Mouse (Mus musculus) myocyte (in vitro differentiated cells): Measurements from ENCODE around the gene 4931406P16Rik. TPM values are rescaled to one million over a fixed set of nuclear protein-coding genes. Genes with fewer than 3 reads are reported as not detected.
A peak's percentile ranks its signal among the peaks of the same experiment; 100 is the strongest.

Experiments used
- H3K27me3 ChIP-seq: one replicate; pipeline ENCODE4 v1.6.1; 2011; ENCODE audit not compliant: control insufficient read depth, insufficient read depth, insufficient read length
- H3K36me3 ChIP-seq: one replicate; pipeline ENCODE4 v1.6.1; 2011; ENCODE audit not compliant: control insufficient read depth, insufficient read depth
- H3K4me2 ChIP-seq: one replicate; pipeline ENCODE4 v1.6.1; 2011; ENCODE audit warnings: low read depth, control low read depth
- H3K4me3 ChIP-seq: one replicate; pipeline ENCODE4 v1.5.1; 2011; ENCODE audit warnings: mild to moderate bottlenecking, control low read depth, moderate library complexity
- H3K79me2 ChIP-seq: one replicate; pipeline ENCODE4 v1.6.1; 2011; ENCODE audit not compliant: control insufficient read depth, insufficient read depth
- H3ac ChIP-seq: one replicate; pipeline ENCODE4 v1.6.1; 2011; ENCODE audit not compliant: control insufficient read depth, insufficient read length
- CEBPB ChIP-seq: IDR thresholded peaks from 2 replicates; pipeline ENCODE4 v1.6.1; 2011; ENCODE audit warnings: mild to moderate bottlenecking, moderate library complexity; ENCODE audit not compliant: poor library complexity, insufficient read depth, severe bottlenecking
- E2F4 ChIP-seq: IDR thresholded peaks from one replicate; pipeline ENCODE4 v1.6.1; 2011; ENCODE audit warnings: mild to moderate bottlenecking, control low read depth, moderate library complexity; ENCODE audit not compliant: insufficient read depth
- MAX ChIP-seq: IDR thresholded peaks from one replicate; pipeline ENCODE4 v1.6.1; 2011; ENCODE audit warnings: low read depth, mild to moderate bottlenecking, control low read depth
- MYOD1 ChIP-seq, 3 experiments: IDR thresholded peaks; one replicate each; pipeline ENCODE4 v1.6.1; 2011; ENCODE audit warnings: control low read depth in 2 of 3, low read depth in 2 of 3, mild to moderate bottlenecking in 2 of 3, moderate library complexity in 1 of 3; ENCODE audit not compliant: insufficient read length in 2 of 3, control insufficient read depth in 1 of 3
- MYOG ChIP-seq, 3 experiments: IDR thresholded peaks; one replicate each; pipeline ENCODE4 v1.6.1; 2011; ENCODE audit warnings: control low read depth in 2 of 3, low read depth in 2 of 3, mild to moderate bottlenecking in 2 of 3; ENCODE audit not compliant: insufficient read length in 2 of 3, control insufficient read depth in 1 of 3, insufficient read depth in 1 of 3
- POLR2A ChIP-seq: IDR thresholded peaks from one replicate; pipeline ENCODE4 v1.6.1; 2011; ENCODE audit warnings: low read depth, mild to moderate bottlenecking, control low read depth, moderate library complexity; ENCODE audit not compliant: insufficient read length
- POLR2AphosphoS2 ChIP-seq: IDR thresholded peaks from one replicate; pipeline ENCODE4 v1.6.1; 2011; ENCODE audit warnings: low read depth, control low read depth; ENCODE audit not compliant: insufficient read length
- REST ChIP-seq: IDR thresholded peaks from one replicate; pipeline ENCODE4 v1.6.1; 2011; ENCODE audit warnings: mild to moderate bottlenecking, control low read depth, moderate library complexity; ENCODE audit not compliant: insufficient read depth, insufficient read length
- SRF ChIP-seq: IDR thresholded peaks from one replicate; pipeline ENCODE4 v1.6.1; 2011; ENCODE audit warnings: low read depth; ENCODE audit not compliant: control insufficient read depth, insufficient read length
- TCF12 ChIP-seq: IDR thresholded peaks from one replicate; pipeline ENCODE4 v1.6.1; 2011; ENCODE audit warnings: mild to moderate bottlenecking, control low read depth; ENCODE audit not compliant: poor library complexity, insufficient read depth, severe bottlenecking
- TCF3 ChIP-seq: IDR thresholded peaks from one replicate; pipeline ENCODE4 v1.6.1; 2011; ENCODE audit warnings: low read depth, control low read depth; ENCODE audit not compliant: insufficient read length
- USF1 ChIP-seq: IDR thresholded peaks from one replicate; pipeline ENCODE4 v1.6.1; 2011; ENCODE audit warnings: low read depth, mild to moderate bottlenecking, control low read depth, moderate library complexity
- polyA plus RNA-seq: library from polyadenylated mRNA; unstranded; fragments of >200 nt; fragmentation: generic; extraction: Trizol; gene quantifications from one replicate; pipeline ENCODE4 v1.2.1, GENCODE M21; 2012; ENCODE audit warnings: missing spikeins

Gene 4931406P16Rik
- polyA plus RNA-seq, 1 experiment = 14.5 TPM

- no peak overlapping the region for H3K4me3 ChIP-seq
- H3K79me2 ChIP-seq = no peaks in the 10 kb centered on the region
- H3K27me3 ChIP-seq = no peaks in the 10 kb centered on the region
- no peak overlapping the region for H3ac ChIP-seq
- TF ChIP-seq POLR2AphosphoS2 (no peak), CEBPB (no peak), E2F4 (no peak), MAX (no peak), REST (no peak), TCF12 (no peak), MYOD1 (IDR thresholded peaks at IDR 0.05; ENCODE audit: control insufficient read depth in 1 of 3, insufficient read length in 2 of 3, low read depth in 2 of 3) (no peak), POLR2A (no peak)
- no peak overlapping the region for H3K4me2 ChIP-seq
- peaks cover 73% of the 10 kb centered on the region for H3K36me3 ChIP-seq
Measured at GRCm38 (mm10) chr7:34347041-34347440, 33.7 kb upstream of the 4931406P16Rik start.

DNA sequence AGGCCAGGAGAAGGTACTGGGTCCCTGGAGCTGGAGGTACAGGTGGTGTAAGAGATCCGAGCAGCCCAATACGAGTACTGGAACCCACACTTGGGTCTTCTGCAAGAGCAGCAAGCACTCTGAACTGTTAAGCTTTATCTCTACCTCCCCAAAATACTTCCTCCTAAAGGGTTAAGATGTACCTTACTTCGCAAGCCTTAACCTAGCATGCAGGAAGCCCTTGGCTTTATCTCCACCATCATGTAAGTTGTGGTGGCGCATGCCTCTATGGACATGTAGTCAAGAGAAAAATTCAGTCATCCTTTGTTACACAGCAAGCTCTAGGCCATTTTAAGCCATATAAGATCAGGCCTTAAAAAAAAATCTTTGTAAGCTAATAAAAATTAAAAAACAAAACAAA is 33.2 kb upstream of the 4931406P16Rik start:
- no peak overlapping the region for H3K4me2 ChIP-seq
- H3K27me3 ChIP-seq = no peaks in the 10 kb centered on the region
- no peak for TF ChIP-seq MYOG (IDR thresholded peaks at IDR 0.05; ENCODE audit: control insufficient read depth in 1 of 3, insufficient read depth in 1 of 3, insufficient read length in 2 of 3, low read depth in 2 of 3)
- TF ChIP-seq TCF12 = no peak
- TF ChIP-seq TCF3 = no peak
- no peak for TF ChIP-seq USF1
- TF ChIP-seq SRF = no peak
- TF ChIP-seq E2F4 = no peak
- TF ChIP-seq CEBPB = no peak
- TF ChIP-seq MAX = no peak
- no peak for TF ChIP-seq REST
- TF ChIP-seq POLR2AphosphoS2 = no peak
- no peak for TF ChIP-seq POLR2A
- TF ChIP-seq MYOD1 (IDR thresholded peaks at IDR 0.05; ENCODE audit: control insufficient read depth in 1 of 3, insufficient read length in 2 of 3, low read depth in 2 of 3) = no peak
- H3K79me2 ChIP-seq = no peaks in the 10 kb centered on the region
- peaks cover 68% of the 10 kb centered on the region for H3K36me3 ChIP-seq
- no peak overlapping the region for H3K4me3 ChIP-seq
- H3ac ChIP-seq = no peak overlapping the region

- TF ChIP-seq CEBPB (no peak), POLR2AphosphoS2 (peak; percentile 73), MYOG (IDR thresholded peaks at IDR 0.05; ENCODE audit: control insufficient read depth in 1 of 3, insufficient read depth in 1 of 3, insufficient read length in 2 of 3, low read depth in 2 of 3) (no peak), MYOD1 (IDR thresholded peaks at IDR 0.05; ENCODE audit: control insufficient read depth in 1 of 3, insufficient read length in 2 of 3, low read depth in 2 of 3) (peak in 1 of 3 experiments; percentile 58), SRF (no peak), MAX (no peak), TCF12 (no peak), REST (no peak), E2F4 (no peak), USF1 (no peak), TCF3 (no peak), POLR2A (no peak)
- no peak overlapping the region for H3K4me3 ChIP-seq
- no peaks in the 10 kb centered on the region for H3K27me3 ChIP-seq
- H3K36me3 ChIP-seq = peaks cover 48% of the 10 kb centered on the region
- H3K79me2 ChIP-seq = no peaks in the 10 kb centered on the region
- H3K4me2 ChIP-seq = peak overlapping the region; percentile 54
- H3ac ChIP-seq = no peak overlapping the region
Measured at GRCm38 (mm10) chr7:34342040-34342793, 28.9 kb upstream of the 4931406P16Rik start.

- H3K79me2 ChIP-seq = no peaks in the 10 kb centered on the region
- peaks cover 37% of the 10 kb centered on the region for H3K36me3 ChIP-seq
- TF ChIP-seq REST = no peak
- TF ChIP-seq POLR2A = no peak
- TF ChIP-seq MYOG (IDR thresholded peaks at IDR 0.05; ENCODE audit: control insufficient read depth in 1 of 3, insufficient read depth in 1 of 3, insufficient read length in 2 of 3, low read depth in 2 of 3) = no peak
- no peak for TF ChIP-seq SRF
- no peak for TF ChIP-seq MYOD1 (IDR thresholded peaks at IDR 0.05; ENCODE audit: control insufficient read depth in 1 of 3, insufficient read length in 2 of 3, low read depth in 2 of 3)
- H3K4me2 ChIP-seq = no peak overlapping the region
- no peaks in the 10 kb centered on the region for H3K27me3 ChIP-seq
- H3K4me3 ChIP-seq = no peak overlapping the region
- no peak overlapping the region for H3ac ChIP-seq
Measured at GRCm38 (mm10) chr7:34340841-34341240, 27.5 kb upstream of the 4931406P16Rik start.

DNA sequence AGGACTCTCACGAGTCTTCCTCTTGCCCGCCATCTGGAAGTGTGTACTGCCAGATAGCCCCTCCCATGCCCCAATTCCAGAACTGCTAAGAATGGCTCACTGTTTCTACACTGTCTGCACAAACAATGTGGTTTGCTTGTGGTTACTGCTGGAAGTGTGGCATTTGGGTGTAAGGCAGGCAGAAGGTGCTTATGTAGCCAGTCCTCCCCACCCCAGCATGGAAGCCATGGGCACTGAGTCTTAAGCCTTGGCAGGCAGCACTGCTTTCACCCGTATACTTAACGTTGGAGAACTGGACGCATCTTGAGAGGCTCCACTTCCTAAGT is 25.8 kb upstream of the 4931406P16Rik start:
- TF ChIP-seq MYOD1 (IDR thresholded peaks at IDR 0.05; ENCODE audit: control insufficient read depth in 1 of 3, insufficient read length in 2 of 3, low read depth in 2 of 3) = peak in 1 of 3 experiments; percentile 16
- peak; percentile 86 for TF ChIP-seq POLR2AphosphoS2
- no peak for TF ChIP-seq E2F4
- TF ChIP-seq USF1 = no peak
- 0 out of 2 replicates have a peak, but pooled peaks have one; percentile 21 for TF ChIP-seq CEBPB
- no peak for TF ChIP-seq SRF
- peak; percentile 33 for TF ChIP-seq TCF12
- TF ChIP-seq POLR2A = no peak
- TF ChIP-seq MYOG (IDR thresholded peaks at IDR 0.05; ENCODE audit: control insufficient read depth in 1 of 3, insufficient read depth in 1 of 3, insufficient read length in 2 of 3, low read depth in 2 of 3) = peak in 1 of 3 experiments; percentile 65
- TF ChIP-seq TCF3 = peak; percentile 10
- Histone ChIP-seq H3K79me2 (no peaks in the 10 kb centered on the region), H3K4me2 (peak overlapping the region; percentile 82), H3ac (no peak overlapping the region), H3K36me3 (peaks cover 19% of the 10 kb centered on the region), H3K4me3 (no peak overlapping the region), H3K27me3 (no peaks in the 10 kb centered on the region)
